Mouse (Mus musculus) gastrocnemius, postnatal 14 days (tissue): Measurements from ENCODE around the gene Mrpl38. TPM values are rescaled to one million over a fixed set of nuclear protein-coding genes. Genes with fewer than 3 reads are reported as not detected.

Source experiments
- total RNA-seq, 2 experiments: library from RNA; stranded (reverse); gene quantifications; 2 replicates each; pipeline ENCODE4 v1.2.3; 2021

The Mrpl38 gene
- total RNA-seq, 2 experiments from 2014 or later: 41.8 to 49.5 TPM

Other genes starting within 250 kb of the Mrpl38 start
- gene Smim5, start 238.9 kb downstream of the Mrpl38 start, total RNA-seq: 1 to 10 TPM; 2.2 to 2.4 TPM
- not detected for gene Smim6, start 226.9 kb downstream of the Mrpl38 start, total RNA-seq
- gene Sap30bp, start 205.6 kb downstream of the Mrpl38 start, total RNA-seq: 10 to 100 TPM; 13.1 to 15.2 TPM
- 1 to 10 TPM; 5.7 to 6.3 TPM for gene Recql5, start 205.4 kb downstream of the Mrpl38 start, total RNA-seq
- gene Itgb4, start 164.2 kb downstream of the Mrpl38 start, total RNA-seq: 1 to 10 TPM; 1.9 to 6.7 TPM
- 10 to 100 TPM in 1 of 2 experiments, 1 to 10 TPM in 1; 7.2 to 11.3 TPM for gene Galk1, start 126.1 kb downstream of the Mrpl38 start, total RNA-seq
- 100 to 1,000 TPM; 132 to 170 TPM for gene H3f3b, start 110.9 kb downstream of the Mrpl38 start, total RNA-seq
- gene Unk, start 108.5 kb downstream of the Mrpl38 start, total RNA-seq: 1 to 10 TPM; 7.3 to 7.7 TPM
- gene Unc13d, start 60.9 kb downstream of the Mrpl38 start, total RNA-seq: under 1 TPM; 0.31 to 0.33 TPM
- gene Wbp2, start 51.9 kb downstream of the Mrpl38 start, total RNA-seq: 10 to 100 TPM; 61.6 to 65.3 TPM
- 10 to 100 TPM; 21.2 to 21.3 TPM for gene Trim47, start 11.7 kb downstream of the Mrpl38 start, total RNA-seq
- 1 to 10 TPM; 3.3 to 3.5 TPM for gene Trim65, start 7.7 kb downstream of the Mrpl38 start, total RNA-seq
- gene Fbf1, start 29.3 kb upstream of the Mrpl38 start, total RNA-seq: 10 to 100 TPM in 1 of 2 experiments, 1 to 10 TPM in 1; 9.1 to 11.6 TPM
- 10 to 100 TPM; 26.9 to 31.6 TPM for gene Ten1, start 60.0 kb upstream of the Mrpl38 start, total RNA-seq
- gene Acox1, start 60.2 kb upstream of the Mrpl38 start, total RNA-seq: 10 to 100 TPM; 43.3 to 49.3 TPM
- gene Evpl, start 99.2 kb upstream of the Mrpl38 start, total RNA-seq: under 1 TPM; 0.09 to 0.14 TPM
- gene Srp68, start 135.3 kb upstream of the Mrpl38 start, total RNA-seq: 10 to 100 TPM; 68.5 to 69.5 TPM
- under 1 TPM; 0.38 to 0.41 TPM for gene Galr2, start 142.1 kb upstream of the Mrpl38 start, total RNA-seq
- 10 to 100 TPM; 61.9 to 62.3 TPM for gene Exoc7, start 168.4 kb upstream of the Mrpl38 start, total RNA-seq
- gene Foxj1, start 196.5 kb upstream of the Mrpl38 start, total RNA-seq: under 1 TPM; 0.22 to 0.27 TPM